Mouse (Mus musculus) lung, adult 2 months (tissue): ENCODE data around the gene Pfdn2. TPM values are rescaled to one million over a fixed set of nuclear protein-coding genes. Genes with fewer than 3 reads are reported as not detected.

ENCODE experiments used
- DNase-seq: peaks from one replicate; pipeline ENCODE4 v3.0.0; 2022
- H3K4me1 ChIP-seq: fragments of 200-500 bp; 2 replicates; pipeline ENCODE4 v1.6.1; 2011; ENCODE audit warnings: low read length; ENCODE audit not compliant: control insufficient read depth, insufficient read depth
- H3K4me3 ChIP-seq: fragments of 200-500 bp; replicated peaks from 2 replicates; pipeline ENCODE3; 2011; ENCODE audit warnings: low read depth, mild to moderate bottlenecking, control low read depth, low read length; ENCODE audit errors: extremely low read depth
- CTCF ChIP-seq: fragments of 200-500 bp; IDR thresholded peaks from 2 replicates; pipeline ENCODE4 v1.5.1; 2011; ENCODE audit warnings: mild to moderate bottlenecking, low read length, control low read depth; ENCODE audit not compliant: insufficient read depth
- POLR2A ChIP-seq: fragments of 200-500 bp; IDR thresholded peaks from 2 replicates; pipeline ENCODE4 v1.6.1; 2011; ENCODE audit warnings: low read depth, mild to moderate bottlenecking, control low read depth, low read length, borderline replicate concordance; ENCODE audit errors: extremely low read depth
- WGBS: fragments of 180-500 bp; shearing (Covaris S2); methylation state at CpG from one replicate; pipeline ENCODE4 v1.1.7; 2018; 5-methylcytosine and 5-hydroxymethylcytosine counted together
- polyA plus RNA-seq: library from polyadenylated mRNA; depleted of rRNA; stranded (reverse); fragments of >200 nt; gene quantifications from 2 replicates; pipeline ENCODE4 v1.2.3, GENCODE M21; 2012

Gene Pfdn2
- polyA plus RNA-seq, 1 experiment = 20.0 TPM

DNA sequence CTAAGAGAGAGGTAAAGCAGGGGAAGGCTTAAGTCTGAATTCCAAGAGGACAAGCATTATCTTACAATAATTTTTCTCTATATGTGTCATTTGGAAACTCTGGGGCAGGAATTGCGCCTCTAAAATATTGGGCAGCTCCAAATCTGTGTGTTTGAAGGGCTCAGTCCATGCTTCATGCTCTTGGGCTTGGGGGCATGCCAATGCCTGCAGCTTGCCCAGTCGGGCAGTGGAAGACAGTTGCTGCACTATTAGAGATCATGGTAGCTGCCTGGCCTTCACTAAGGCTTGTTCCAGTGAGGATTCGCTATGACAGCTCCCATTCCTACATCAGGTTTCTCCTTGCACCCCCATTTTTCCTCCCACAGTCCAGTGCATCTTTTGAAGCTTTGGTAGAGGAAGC is 3.2 kb downstream of the Pfdn2 start:
- WGBS = 79% methylated on average over 3 of the region's 3 CpGs

DNA sequence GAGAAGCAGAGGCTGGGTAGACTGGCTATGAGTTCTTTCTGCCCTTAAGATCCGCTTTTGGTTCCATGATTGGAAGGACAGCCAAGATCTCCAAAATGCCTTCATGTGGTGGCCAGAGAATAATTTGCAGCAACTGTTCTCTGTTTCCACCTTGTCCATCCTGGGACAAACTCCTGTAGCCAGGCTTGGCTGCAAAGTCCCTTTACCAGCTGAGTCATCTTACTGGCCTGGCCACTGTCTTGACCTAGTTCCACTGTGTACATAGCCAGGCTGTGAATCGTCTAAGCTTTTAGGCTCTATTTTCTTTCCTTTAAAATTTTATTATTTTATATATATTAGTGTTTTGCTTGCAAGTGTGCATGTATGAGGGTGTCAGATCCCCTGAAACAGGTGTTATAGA is 3.7 kb downstream of the Pfdn2 start:
- H3K4me1 ChIP-seq = peaks cover 6% of the 10 kb centered on the region; the same call in 1 of the 2 replicates
- 68% methylated on average over 2 of the region's 2 CpGs for WGBS
- DNase-seq = no peak
- TF ChIP-seq POLR2A = no peak
- no peak for TF ChIP-seq CTCF
- H3K4me3 ChIP-seq = no peak overlapping the region

More for the DNA sequence above, 3.2 kb downstream of the Pfdn2 start:
- H3K4me3 ChIP-seq = no peak overlapping the region
- DNase-seq = no peak
- H3K4me1 ChIP-seq = peaks cover 6% of the 10 kb centered on the region; the same call in 1 of the 2 replicates
- TF ChIP-seq POLR2A (no peak), CTCF (no peak)

DNA sequence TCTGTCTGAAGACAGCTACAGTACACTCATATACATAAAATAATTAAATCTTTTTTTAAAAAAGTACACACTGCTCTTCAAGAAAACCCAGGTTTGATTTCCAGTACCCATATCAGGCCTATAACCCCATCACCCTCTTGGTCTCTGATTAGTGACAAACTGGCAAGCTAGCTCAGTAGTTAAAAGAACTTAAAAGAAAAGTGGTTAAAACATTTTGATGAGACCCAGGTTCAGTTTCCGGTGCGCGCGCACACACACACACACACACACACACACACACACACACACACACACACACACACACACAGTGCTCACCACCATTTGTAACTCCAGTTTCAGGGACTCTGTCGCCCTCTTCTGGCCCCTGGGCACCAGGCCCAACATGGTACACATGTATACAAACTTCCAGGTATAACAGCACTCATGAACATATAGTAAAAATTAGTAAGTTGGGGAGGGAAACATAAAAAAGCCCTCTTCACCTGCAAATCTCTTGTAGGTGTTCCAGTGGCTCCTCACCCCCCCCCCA is 10.4 kb downstream of the Pfdn2 start:
- no peak overlapping the region for H3K4me3 ChIP-seq
- DNase-seq = no peak
- TF ChIP-seq CTCF (peak; percentile 74), POLR2A (no peak)
- 66% methylated on average over 5 of the region's 5 CpGs for WGBS
- H3K4me1 ChIP-seq = no peaks in the 10 kb centered on the region

DNA sequence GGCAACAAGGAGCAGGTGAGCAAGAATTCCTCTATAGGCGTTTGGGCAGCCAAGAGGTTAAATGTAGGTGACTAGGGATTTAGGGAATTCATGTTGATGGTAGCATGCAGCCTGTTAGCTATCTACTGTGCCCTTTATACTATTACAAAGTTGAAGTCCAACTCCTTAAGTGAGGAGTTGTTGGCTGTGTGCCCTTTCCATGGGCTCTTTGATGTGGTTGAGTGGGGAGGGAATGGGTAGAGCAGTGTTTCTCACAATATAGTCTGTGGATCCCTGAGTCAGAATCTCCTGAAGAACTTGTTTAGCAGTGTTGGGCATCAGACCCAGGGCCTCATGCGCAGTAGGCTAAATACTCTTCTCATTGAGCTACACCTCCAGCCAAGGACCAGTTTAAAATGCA is 11.3 kb downstream of the Pfdn2 start:
- no peak overlapping the region for H3K4me3 ChIP-seq
- no peak for TF ChIP-seq CTCF
- TF ChIP-seq POLR2A = no peak
- no peaks in the 10 kb centered on the region for H3K4me1 ChIP-seq
- DNase-seq = no peak
- 78% methylated on average over 2 of the region's 2 CpGs for WGBS

DNA sequence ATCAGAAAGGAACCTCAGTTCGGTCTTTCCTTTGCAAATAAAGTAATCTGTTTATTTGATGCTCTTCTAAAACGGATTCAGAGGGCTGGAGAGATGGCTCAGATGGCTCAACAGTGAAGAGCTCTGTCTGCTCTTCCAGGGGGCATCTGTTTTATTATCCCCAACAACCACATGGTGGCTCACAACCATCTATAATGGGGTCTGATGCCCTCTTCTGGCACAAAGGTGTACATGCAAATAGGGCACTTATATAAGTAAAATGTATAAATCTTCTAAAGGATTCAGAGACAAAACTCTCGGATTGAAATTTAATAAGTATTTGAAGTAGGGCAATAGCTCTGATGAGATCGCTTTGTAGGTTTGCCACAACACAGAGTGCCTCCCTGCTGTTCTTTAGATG is 13.0 kb downstream of the Pfdn2 start:
- Histone ChIP-seq H3K4me3 (no peak overlapping the region), H3K4me1 (no peaks in the 10 kb centered on the region)
- DNase-seq = no peak
- WGBS = 63% methylated on average over 4 of the region's 4 CpGs
- TF ChIP-seq CTCF = no peak
- TF ChIP-seq POLR2A = no peak

DNA sequence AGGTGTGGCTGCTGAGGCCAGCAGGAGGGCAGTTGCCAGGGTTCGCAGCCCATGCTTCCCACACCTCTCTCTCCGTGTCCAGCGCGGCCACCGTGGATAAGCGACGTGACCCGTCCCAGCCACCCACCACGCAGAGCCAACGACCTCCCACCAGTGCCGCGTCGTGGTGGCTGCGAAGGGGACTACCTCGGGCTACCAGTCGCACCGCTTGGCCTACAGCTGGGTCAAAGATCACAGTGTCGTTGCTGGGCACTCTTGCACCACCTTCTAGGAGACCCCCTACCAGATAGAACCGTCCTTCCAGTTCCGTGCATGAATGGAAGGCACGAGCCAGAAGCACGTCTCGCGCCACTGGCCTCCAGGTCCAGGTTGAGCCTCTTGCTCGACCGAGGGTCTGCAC is 14.8 kb downstream of the Pfdn2 start:
- Histone ChIP-seq H3K4me1 (no peaks in the 10 kb centered on the region), H3K4me3 (peak overlapping the region; percentile 57)
- WGBS = 22% methylated on average over 26 of the region's 26 CpGs
- TF ChIP-seq POLR2A = no peak
- TF ChIP-seq CTCF = no peak
- no peak for DNase-seq

DNA sequence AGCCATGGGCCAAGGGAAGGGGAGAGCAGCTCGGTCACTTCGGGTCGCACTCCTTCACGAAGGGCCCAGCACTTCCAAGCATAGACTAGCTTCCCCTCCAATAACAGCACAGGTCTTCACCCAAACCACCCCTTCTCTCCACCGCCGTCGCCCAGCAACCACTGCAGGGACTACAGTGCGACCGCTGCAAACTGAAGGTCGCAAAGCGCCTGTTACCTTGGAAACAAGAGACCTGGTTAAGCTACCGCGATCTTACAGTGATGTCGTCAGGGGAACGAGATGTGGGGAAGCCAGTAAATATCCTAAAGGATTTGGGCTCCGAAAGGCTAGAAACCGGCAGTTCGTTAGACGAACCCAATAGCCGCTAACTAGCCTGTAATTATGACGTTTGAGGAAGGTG is 15.2 kb downstream of the Pfdn2 start, which contains the start of gene Klhdc9:
Gene Klhdc9, minus strand, starts transcription at position 143 of the 400 bp plus-strand sequence.
- 13% methylated on average over 21 of the region's 21 CpGs for WGBS

DNA sequence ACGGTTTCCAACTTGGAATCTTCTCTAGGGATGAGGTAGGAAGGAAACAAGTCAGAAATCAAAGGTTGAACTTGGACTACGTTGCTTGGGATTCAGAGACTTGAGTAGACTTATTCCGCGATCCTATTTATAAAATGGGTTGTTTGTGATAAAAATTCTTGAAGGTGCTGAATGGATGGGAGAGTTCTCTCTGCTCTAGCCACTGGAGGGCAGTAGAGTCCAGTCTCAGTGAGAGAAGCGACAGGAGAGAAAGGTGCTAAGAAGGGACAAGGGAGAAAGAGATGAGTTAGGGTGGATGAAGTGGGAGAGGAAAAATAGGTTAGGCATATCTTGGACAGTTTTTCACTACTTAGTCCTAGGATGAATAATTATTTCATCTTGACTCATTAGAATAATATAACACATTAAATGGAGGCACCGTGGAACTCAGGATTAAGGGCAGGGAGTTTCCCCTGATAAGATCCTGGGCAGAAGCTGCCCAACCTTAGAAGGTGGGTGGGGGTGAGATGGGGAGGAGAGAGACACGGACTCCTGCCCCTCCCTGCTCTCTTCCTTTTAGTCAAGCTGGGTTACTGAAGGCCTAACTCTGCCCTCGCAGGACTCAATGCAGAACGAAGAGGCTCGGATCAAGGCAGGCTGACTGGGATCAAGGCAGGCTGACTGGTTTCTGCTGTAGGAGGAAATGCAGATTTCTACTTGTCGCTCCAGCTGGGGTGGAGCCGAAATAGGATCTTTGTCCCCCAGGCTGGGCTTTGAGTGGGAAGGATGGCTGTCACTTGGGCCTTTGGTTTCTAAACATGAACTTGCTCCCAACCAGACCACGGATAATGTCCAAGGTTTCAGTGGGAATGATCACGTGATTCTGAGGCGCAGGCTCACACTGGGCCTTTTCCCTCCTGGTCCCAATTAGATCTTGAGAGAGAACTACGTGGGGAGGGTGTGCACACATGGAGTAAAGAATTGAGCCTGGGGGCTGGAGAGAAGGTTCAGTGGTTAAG is 15.9 kb downstream of the Pfdn2 start:
- peak; percentile 71 for TF ChIP-seq CTCF
- TF ChIP-seq POLR2A = no peak
- WGBS = 42% methylated on average over 16 of the region's 16 CpGs
- peak overlapping the region; percentile 52 for H3K4me3 ChIP-seq
- no peaks in the 10 kb centered on the region for H3K4me1 ChIP-seq
- DNase-seq = no peak

More for the DNA sequence above, 15.2 kb downstream of the Pfdn2 start, which contains the start of gene Klhdc9:
- Histone ChIP-seq H3K4me1 (no peaks in the 10 kb centered on the region), H3K4me3 (peak within 1 kb of the TSS; percentile 57)
- DNase-seq = peak; percentile 59
- TF ChIP-seq POLR2A (no peak), CTCF (no peak)

DNA sequence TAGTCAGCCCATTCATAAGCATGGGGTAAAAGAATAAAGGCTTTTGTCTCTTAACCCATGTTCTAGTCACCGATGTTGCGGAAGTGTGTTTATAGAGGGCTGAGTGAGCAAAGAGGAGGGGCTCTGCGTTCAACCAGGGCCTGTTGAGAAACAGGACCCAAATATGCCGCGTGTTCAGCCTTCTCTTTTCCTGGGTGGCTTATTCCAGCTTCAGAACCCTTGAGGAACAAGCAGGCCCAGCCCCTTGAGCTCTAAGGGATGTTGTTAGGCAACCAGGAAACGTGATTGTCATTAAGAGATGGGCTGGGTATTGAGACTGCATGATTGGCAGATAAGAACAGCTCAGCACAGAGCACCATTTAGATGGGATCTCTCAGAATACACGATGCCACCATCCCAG is 20.5 kb downstream of the Pfdn2 start:
- no peak for DNase-seq
- WGBS = 42% methylated on average over 7 of the region's 7 CpGs
- H3K4me3 ChIP-seq = no peak overlapping the region
- H3K4me1 ChIP-seq = no peaks in the 10 kb centered on the region
- TF ChIP-seq POLR2A (no peak), CTCF (no peak)
